Mouse (Mus musculus): ENCODE measurements around the gene Anapc15. TPM values are rescaled to one million over a fixed set of nuclear protein-coding genes. Genes with fewer than 3 reads are reported as not detected.

The Anapc15 gene
- polyA plus RNA-seq, 1 experiment = 31.8 TPM

DNA sequence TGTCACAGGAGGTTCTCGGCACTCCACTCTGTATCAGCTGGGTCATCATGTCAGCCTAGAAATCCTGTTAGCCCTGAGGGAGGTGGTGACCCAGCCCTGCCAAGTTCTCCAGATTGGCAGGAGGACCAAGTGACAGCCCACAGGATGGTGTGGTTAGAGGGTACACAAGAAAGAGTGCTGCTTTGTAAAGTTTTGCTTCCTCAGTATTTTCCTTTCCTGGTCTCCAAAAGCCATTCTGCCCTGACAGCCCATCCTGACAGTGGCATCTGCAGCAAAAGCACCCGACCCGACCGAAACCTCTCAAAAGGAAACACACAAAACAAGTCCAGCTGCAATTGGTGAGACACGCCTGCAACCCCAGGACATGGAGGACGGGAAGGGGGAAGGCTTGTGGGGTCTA is 19.3 kb upstream of the Anapc15 start:
- TF ChIP-seq GATA1 (IDR thresholded peaks at IDR 0.05; ENCODE audit: borderline replicate concordance, low read length) = no peak
- no peak for TF ChIP-seq FLI1 (IDR thresholded peaks at IDR 0.05; ENCODE audit: low read length)
- H3K4me1 ChIP-seq = peaks cover 15% of the 10 kb centered on the region
- peaks cover 29% of the 10 kb centered on the region for H3K27me3 ChIP-seq (replicated peaks)
- no peaks in the 10 kb centered on the region for H3K36me3 ChIP-seq (replicated peaks; ENCODE audit: low read length)
- H3K9me3 ChIP-seq = no peaks in the 10 kb centered on the region
- H3K4me3 ChIP-seq (replicated peaks) = no peak overlapping the region

GRCm38 (mm10) chr7:101847934-101848333 is 15.6 kb upstream of the Anapc15 start:
- Histone ChIP-seq H3K9me3 (no peaks in the 10 kb centered on the region), H3K4me1 (peaks cover 13% of the 10 kb centered on the region), H3K27me3 (replicated peaks) (peaks cover 18% of the 10 kb centered on the region), H3K36me3 (replicated peaks; ENCODE audit: low read length) (no peaks in the 10 kb centered on the region), H3K4me3 (replicated peaks) (no peak overlapping the region)
- no peak for TF ChIP-seq GATA1 (IDR thresholded peaks at IDR 0.05; ENCODE audit: borderline replicate concordance, low read length)
- TF ChIP-seq FLI1 (IDR thresholded peaks at IDR 0.05; ENCODE audit: low read length) = no peak

GRCm38 (mm10) chr7:101851689-101852088 is 11.8 kb upstream of the Anapc15 start:
- Histone ChIP-seq H3K36me3 (replicated peaks; ENCODE audit: low read length) (no peaks in the 10 kb centered on the region), H3K27me3 (replicated peaks) (peaks cover 9% of the 10 kb centered on the region), H3K4me1 (peaks cover 5% of the 10 kb centered on the region; the same call in 1 of the 2 replicates), H3K4me3 (replicated peaks) (no peak overlapping the region), H3K9me3 (no peaks in the 10 kb centered on the region)
- no peak for TF ChIP-seq FLI1 (IDR thresholded peaks at IDR 0.05; ENCODE audit: low read length)
- no peak for TF ChIP-seq GATA1 (IDR thresholded peaks at IDR 0.05; ENCODE audit: borderline replicate concordance, low read length)

GRCm38 (mm10) chr7:101852846-101853245 is 10.7 kb upstream of the Anapc15 start:
- no peaks in the 10 kb centered on the region for H3K9me3 ChIP-seq
- peaks cover 15% of the 10 kb centered on the region for H3K27me3 ChIP-seq (replicated peaks)
- H3K4me3 ChIP-seq (replicated peaks) = no peak overlapping the region
- no peaks in the 10 kb centered on the region for H3K36me3 ChIP-seq (replicated peaks; ENCODE audit: low read length)
- peaks cover 5% of the 10 kb centered on the region; the same call in 1 of the 2 replicates for H3K4me1 ChIP-seq
- TF ChIP-seq GATA1 (IDR thresholded peaks at IDR 0.05; ENCODE audit: borderline replicate concordance, low read length) = no peak
- TF ChIP-seq FLI1 (IDR thresholded peaks at IDR 0.05; ENCODE audit: low read length) = no peak

DNA sequence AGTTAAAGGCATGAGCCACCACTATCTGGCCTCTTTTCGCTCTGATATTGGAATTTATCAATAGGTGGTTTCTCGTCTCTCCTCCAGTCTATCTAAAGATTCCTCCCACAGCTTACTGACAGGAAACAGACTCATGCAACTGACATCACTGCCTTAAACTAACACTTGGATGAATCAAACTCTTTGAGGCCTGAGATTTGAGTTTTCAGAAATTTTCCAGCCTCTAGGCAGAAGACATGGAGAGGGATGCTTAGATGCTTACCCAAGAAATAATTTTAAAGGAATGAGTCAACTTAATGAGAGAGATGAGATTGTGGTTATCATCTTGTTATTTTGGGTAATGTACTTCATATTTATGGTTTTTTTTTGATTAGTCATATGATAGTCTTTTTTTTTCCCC is 9.7 kb upstream of the Anapc15 start:
- TF ChIP-seq GATA1 (IDR thresholded peaks at IDR 0.05; ENCODE audit: borderline replicate concordance, low read length) (no peak), FLI1 (IDR thresholded peaks at IDR 0.05; ENCODE audit: low read length) (no peak)
- no peaks in the 10 kb centered on the region for H3K9me3 ChIP-seq
- no peak overlapping the region for H3K4me3 ChIP-seq (replicated peaks)
- peaks cover 19% of the 10 kb centered on the region for H3K27me3 ChIP-seq (replicated peaks)
- peaks cover 8% of the 10 kb centered on the region; the same call in 1 of the 2 replicates for H3K4me1 ChIP-seq
- H3K36me3 ChIP-seq (replicated peaks; ENCODE audit: low read length) = no peaks in the 10 kb centered on the region

GRCm38 (mm10) chr7:101857094-101857493 is 6.4 kb upstream of the Anapc15 start, which contains the start of gene Folr2:
Gene Folr2, minus strand, starts transcription at chr7:101857194.
- Histone ChIP-seq H3K4me3 (replicated peaks) (no peak within 1 kb of the TSS), H3K36me3 (replicated peaks; ENCODE audit: low read length) (no peaks in the 10 kb centered on the region), H3K27me3 (replicated peaks) (peaks cover 27% of the 10 kb centered on the region), H3K4me1 (peaks cover 7% of the 10 kb centered on the region; the same call in 1 of the 2 replicates), H3K9me3 (no peaks in the 10 kb centered on the region)
- TF ChIP-seq FLI1 (IDR thresholded peaks at IDR 0.05; ENCODE audit: low read length) = no peak
- TF ChIP-seq GATA1 (IDR thresholded peaks at IDR 0.05; ENCODE audit: borderline replicate concordance, low read length) = no peak

GRCm38 (mm10) chr7:101858362-101858761 is 5.2 kb upstream of the Anapc15 start:
- Histone ChIP-seq H3K4me1 (peaks cover 7% of the 10 kb centered on the region; the same call in 1 of the 2 replicates), H3K4me3 (replicated peaks) (no peak overlapping the region), H3K9me3 (no peaks in the 10 kb centered on the region), H3K27me3 (replicated peaks) (peaks cover 25% of the 10 kb centered on the region), H3K36me3 (replicated peaks; ENCODE audit: low read length) (no peaks in the 10 kb centered on the region)
- TF ChIP-seq GATA1 (IDR thresholded peaks at IDR 0.05; ENCODE audit: borderline replicate concordance, low read length) (no peak), FLI1 (IDR thresholded peaks at IDR 0.05; ENCODE audit: low read length) (no peak)

GRCm38 (mm10) chr7:101860978-101861377 is 2.5 kb upstream of the Anapc15 start:
- TF ChIP-seq GATA1 (IDR thresholded peaks at IDR 0.05; ENCODE audit: borderline replicate concordance, low read length) (no peak), FLI1 (IDR thresholded peaks at IDR 0.05; ENCODE audit: low read length) (no peak)
- Histone ChIP-seq H3K27me3 (replicated peaks) (peaks cover 25% of the 10 kb centered on the region), H3K4me3 (replicated peaks) (no peak overlapping the region), H3K36me3 (replicated peaks; ENCODE audit: low read length) (no peaks in the 10 kb centered on the region), H3K4me1 (peaks cover 12% of the 10 kb centered on the region; the same call in 1 of the 2 replicates), H3K9me3 (peaks cover 4% of the 10 kb centered on the region)

DNA sequence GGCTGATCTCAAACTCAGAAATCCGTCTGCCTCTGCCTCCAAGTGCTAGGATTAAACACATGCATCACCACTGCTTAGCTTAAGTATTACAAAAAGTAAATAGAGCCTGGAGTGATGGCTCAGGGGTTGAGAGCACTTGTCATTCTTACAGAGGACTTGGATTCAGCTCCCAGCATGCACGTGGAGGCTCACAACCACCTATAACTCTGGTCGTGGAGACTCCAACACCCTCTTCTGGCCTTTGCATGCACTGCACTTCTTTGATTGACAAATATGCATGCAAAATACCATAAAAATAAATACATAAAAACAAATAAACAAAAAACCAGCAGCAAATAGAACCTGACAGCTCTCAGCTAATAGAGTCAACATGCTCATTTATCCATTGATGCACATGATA is 1.2 kb upstream of the Anapc15 start:
- no peak overlapping the region for H3K4me3 ChIP-seq (replicated peaks)
- TF ChIP-seq FLI1 (IDR thresholded peaks at IDR 0.05; ENCODE audit: low read length) = no peak
- TF ChIP-seq GATA1 (IDR thresholded peaks at IDR 0.05; ENCODE audit: borderline replicate concordance, low read length) = no peak
- H3K36me3 ChIP-seq (replicated peaks; ENCODE audit: low read length) = no peaks in the 10 kb centered on the region

DNA sequence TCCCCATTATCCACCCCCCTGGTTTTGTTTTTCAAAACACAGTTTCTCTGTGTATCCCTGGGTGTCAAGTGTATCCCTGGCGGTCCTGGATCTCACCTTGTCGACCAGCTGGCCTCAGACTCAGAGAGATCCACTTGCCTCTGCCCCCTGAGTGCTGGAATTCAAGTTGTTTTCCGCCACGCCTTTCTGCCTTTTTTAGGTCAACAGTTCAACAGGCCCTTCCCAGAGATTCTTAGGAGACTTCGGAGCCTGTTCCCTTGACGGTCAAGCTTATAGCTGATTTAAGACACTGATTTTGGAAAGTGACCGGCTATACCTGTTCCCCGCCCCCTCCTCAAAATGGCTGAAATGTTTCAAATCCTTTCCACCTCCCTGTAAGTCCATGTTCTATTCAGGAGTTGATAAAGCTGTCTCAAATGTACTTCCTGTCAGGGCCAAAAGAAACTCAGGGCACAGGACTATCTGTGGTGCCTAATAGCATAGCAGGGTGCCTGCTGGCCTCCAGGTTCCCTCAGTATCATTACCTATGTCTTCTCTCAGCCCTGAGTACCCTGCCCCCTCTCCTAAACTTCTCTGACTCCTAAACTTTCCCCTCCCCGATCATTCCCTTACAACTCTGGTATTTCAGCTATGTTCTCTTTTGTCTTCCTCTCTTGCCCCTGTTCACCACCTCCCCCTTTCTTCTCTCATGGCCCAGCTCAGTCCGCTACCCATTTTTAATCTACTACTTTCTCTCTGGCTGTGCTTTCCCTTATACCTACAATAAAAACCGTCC is 3.2 kb downstream of the Anapc15 start:
- TF ChIP-seq FLI1 (IDR thresholded peaks at IDR 0.05; ENCODE audit: low read length) = no peak
- no peak for TF ChIP-seq GATA1 (IDR thresholded peaks at IDR 0.05; ENCODE audit: borderline replicate concordance, low read length)
- Histone ChIP-seq H3K36me3 (replicated peaks; ENCODE audit: low read length) (no peaks in the 10 kb centered on the region), H3K27me3 (replicated peaks) (peaks cover 6% of the 10 kb centered on the region), H3K9me3 (peaks cover 4% of the 10 kb centered on the region), H3K4me3 (replicated peaks) (no peak overlapping the region), H3K4me1 (peaks cover 19% of the 10 kb centered on the region)

More for the DNA sequence above, 1.2 kb upstream of the Anapc15 start:
- H3K9me3 ChIP-seq = peaks cover 4% of the 10 kb centered on the region
- H3K4me1 ChIP-seq = peaks cover 16% of the 10 kb centered on the region
- peaks cover 14% of the 10 kb centered on the region for H3K27me3 ChIP-seq (replicated peaks)
